Mouse (Mus musculus) kidney, adult 10 weeks (tissue): Measurements from ENCODE around the gene Pon1. TPM values are rescaled to one million over a fixed set of nuclear protein-coding genes. Genes with fewer than 3 reads are reported as not detected.

Experiments
- polyA plus RNA-seq: library from polyadenylated mRNA; stranded (reverse); fragments of 350-450 nt; fragmentation: Illumina TruSeq; extraction: RNeasy Lipid Tissue Mini Kit (QIAGEN cat#74804); gene quantifications from one replicate; pipeline ENCODE4 v1.2.3, GENCODE M21; 2014; ENCODE audit warnings: low read depth, low replicate concordance

Pon1 gene
- 0.89 TPM for polyA plus RNA-seq

GRCm38 (mm10) chr6:5193693-5194092 lies at the start of gene Pon1:
Gene Pon1, minus strand, starts transcription at chr6:5193946.

Other genes with a start within 250 kb of the Pon1 start
- 36.5 TPM for gene Pon3, start 62.3 kb upstream of the Pon1 start, polyA plus RNA-seq
- 52.4 TPM for gene Pon2, start 104.5 kb upstream of the Pon1 start, polyA plus RNA-seq
- gene Asb4, start 189.4 kb upstream of the Pon1 start, polyA plus RNA-seq, result 1.4 TPM